Mouse (Mus musculus) ES-E14 (cell line): ENCODE data around the gene Pik3ip1.

Experiments
- MAFK ChIP-seq: IDR thresholded peaks from 2 replicates; pipeline ENCODE4 v1.6.1; 2014; ENCODE audit warnings: mild to moderate bottlenecking, low read depth, low read length, inconsistent platforms; ENCODE audit not compliant: insufficient read depth
- ZNF384 ChIP-seq: IDR thresholded peaks from 2 replicates; pipeline ENCODE4 v1.6.1; 2012; ENCODE audit warnings: low read depth, low read length, inconsistent platforms

GRCm38 (mm10) chr11:3291311-3292061, 38.7 kb upstream of the Pik3ip1 start:
- TF ChIP-seq MAFK, result no peak
- TF ChIP-seq ZNF384, result no peak
